Mouse (Mus musculus): Measurements from ENCODE around the gene Tm6sf2. TPM values are rescaled to one million over a fixed set of nuclear protein-coding genes. Genes with fewer than 3 reads are reported as not detected.

Tm6sf2 gene
- polyA plus RNA-seq, 1 experiment from 2014 or later: 42.8 TPM

- 0 out of 2 replicates have a peak, but pooled peaks cover 2% of the 10 kb centered on the region for H3K9me3 ChIP-seq
- no peaks in the 10 kb centered on the region for H3K4me1 ChIP-seq (replicated peaks)
- peaks cover 7% of the 10 kb centered on the region for H3K27me3 ChIP-seq (replicated peaks)
- no peak overlapping the region for H3K4me2 ChIP-seq (replicated peaks)
- WGBS: 70% methylated on average over 8 of the region's 8 CpGs
- no peak for ATAC-seq
- H3K4me3 ChIP-seq (replicated peaks): no peak overlapping the region
- no peaks in the 10 kb centered on the region for H3K36me3 ChIP-seq
- no peak overlapping the region for H3K27ac ChIP-seq
- H3K9ac ChIP-seq: no peak overlapping the region
Observed at GRCm38 (mm10) chr8:70099276-70099675, 26.6 kb downstream of the Tm6sf2 start.

- Histone ChIP-seq H3K9ac (no peak overlapping the region), H3K36me3 (no peaks in the 10 kb centered on the region), H3K4me1 (replicated peaks) (no peaks in the 10 kb centered on the region), H3K4me3 (replicated peaks) (no peak overlapping the region), H3K9me3 (0 out of 2 replicates have a peak, but pooled peaks cover 2% of the 10 kb centered on the region), H3K4me2 (replicated peaks) (no peak overlapping the region), H3K27me3 (replicated peaks) (0 out of 2 replicates have a peak, but pooled peaks cover under 1% of the 10 kb centered on the region), H3K27ac (no peak overlapping the region)
- 84% methylated on average over 8 of the region's 8 CpGs for WGBS
- ATAC-seq: no peak
Observed at GRCm38 (mm10) chr8:70100241-70100640, 27.5 kb downstream of the Tm6sf2 start.

GRCm38 (mm10) chr8:70104506-70104905 lies 31.8 kb downstream of the Tm6sf2 start:
- Histone ChIP-seq H3K9ac (no peak overlapping the region), H3K27me3 (replicated peaks) (peaks cover 5% of the 10 kb centered on the region), H3K4me3 (replicated peaks) (no peak overlapping the region), H3K36me3 (no peaks in the 10 kb centered on the region), H3K27ac (no peak overlapping the region), H3K4me2 (replicated peaks) (no peak overlapping the region), H3K9me3 (no peaks in the 10 kb centered on the region), H3K4me1 (replicated peaks) (no peaks in the 10 kb centered on the region)
- ATAC-seq: peak; percentile 63; the same call in 1 of the 2 replicates
- 13% methylated on average over 6 of the region's 6 CpGs for WGBS

- ATAC-seq: no peak
- H3K36me3 ChIP-seq: no peaks in the 10 kb centered on the region
- H3K4me2 ChIP-seq (replicated peaks): no peak overlapping the region
- no peak overlapping the region for H3K27ac ChIP-seq
- no peaks in the 10 kb centered on the region for H3K4me1 ChIP-seq (replicated peaks)
- peaks cover 9% of the 10 kb centered on the region for H3K27me3 ChIP-seq (replicated peaks)
- WGBS: 74% methylated on average over 7 of the region's 7 CpGs
- H3K9me3 ChIP-seq: no peaks in the 10 kb centered on the region
- no peak overlapping the region for H3K9ac ChIP-seq
- H3K4me3 ChIP-seq (replicated peaks): no peak overlapping the region
Observed at GRCm38 (mm10) chr8:70104922-70105321, 32.2 kb downstream of the Tm6sf2 start.

GRCm38 (mm10) chr8:70110451-70110850 lies 37.7 kb downstream of the Tm6sf2 start:
- H3K4me1 ChIP-seq (replicated peaks): peaks cover 4% of the 10 kb centered on the region; the same call in 1 of the 2 replicates
- H3K36me3 ChIP-seq: no peaks in the 10 kb centered on the region
- 72% methylated on average over 2 of the region's 2 CpGs for WGBS

GRCm38 (mm10) chr8:70111192-70111795 lies 38.6 kb downstream of the Tm6sf2 start:
- H3K4me1 ChIP-seq (replicated peaks): peaks cover 4% of the 10 kb centered on the region; the same call in 1 of the 2 replicates
- H3K9ac ChIP-seq: no peak overlapping the region
- H3K4me2 ChIP-seq (replicated peaks): no peak overlapping the region
- no peak for ATAC-seq
- H3K27me3 ChIP-seq (replicated peaks): peaks cover 61% of the 10 kb centered on the region
- no peak overlapping the region for H3K27ac ChIP-seq
- no peaks in the 10 kb centered on the region for H3K36me3 ChIP-seq
- H3K9me3 ChIP-seq: no peaks in the 10 kb centered on the region
- H3K4me3 ChIP-seq (replicated peaks): no peak overlapping the region
- 48% methylated on average over 23 of the region's 23 CpGs for WGBS

More at GRCm38 (mm10) chr8:70110451-70110850, 37.7 kb downstream of the Tm6sf2 start:
- H3K27me3 ChIP-seq (replicated peaks): peaks cover 61% of the 10 kb centered on the region
- H3K27ac ChIP-seq: no peak overlapping the region
- H3K4me3 ChIP-seq (replicated peaks): no peak overlapping the region
- ATAC-seq: no peak
- no peak overlapping the region for H3K4me2 ChIP-seq (replicated peaks)
- no peak overlapping the region for H3K9ac ChIP-seq
- H3K9me3 ChIP-seq: no peaks in the 10 kb centered on the region

GRCm38 (mm10) chr8:70112401-70113016 lies 39.8 kb downstream of the Tm6sf2 start:
- no peak for ATAC-seq
- 9% methylated on average over 43 of the region's 43 CpGs for WGBS
- H3K4me2 ChIP-seq (replicated peaks): no peak overlapping the region; the same call in 1 of the 2 replicates

GRCm38 (mm10) chr8:70114488-70114887 lies 41.8 kb downstream of the Tm6sf2 start:
- ATAC-seq: no peak
- H3K27me3 ChIP-seq (replicated peaks): peaks cover 86% of the 10 kb centered on the region
- peaks cover 4% of the 10 kb centered on the region; the same call in 1 of the 2 replicates for H3K4me1 ChIP-seq (replicated peaks)
- no peaks in the 10 kb centered on the region for H3K36me3 ChIP-seq
- no peak overlapping the region for H3K9ac ChIP-seq
- H3K27ac ChIP-seq: no peak overlapping the region
- H3K4me3 ChIP-seq (replicated peaks): no peak overlapping the region
- no peaks in the 10 kb centered on the region for H3K9me3 ChIP-seq
- 23% methylated on average over 6 of the region's 6 CpGs for WGBS
- H3K4me2 ChIP-seq (replicated peaks): no peak overlapping the region

More at GRCm38 (mm10) chr8:70112401-70113016, 39.8 kb downstream of the Tm6sf2 start:
- H3K4me3 ChIP-seq (replicated peaks): no peak overlapping the region
- no peak overlapping the region for H3K27ac ChIP-seq
- no peaks in the 10 kb centered on the region for H3K36me3 ChIP-seq
- peaks cover 72% of the 10 kb centered on the region for H3K27me3 ChIP-seq (replicated peaks)
- H3K9ac ChIP-seq: no peak overlapping the region
- H3K4me1 ChIP-seq (replicated peaks): peaks cover 4% of the 10 kb centered on the region; the same call in 1 of the 2 replicates
- H3K9me3 ChIP-seq: no peaks in the 10 kb centered on the region

- Histone ChIP-seq H3K4me1 (replicated peaks) (peaks cover 4% of the 10 kb centered on the region; the same call in 1 of the 2 replicates), H3K27me3 (replicated peaks) (peaks cover 86% of the 10 kb centered on the region), H3K9ac (no peak overlapping the region), H3K36me3 (no peaks in the 10 kb centered on the region), H3K4me3 (replicated peaks) (no peak overlapping the region), H3K4me2 (replicated peaks) (no peak overlapping the region), H3K27ac (no peak overlapping the region), H3K9me3 (no peaks in the 10 kb centered on the region)
- 70% methylated on average over 13 of the region's 13 CpGs for WGBS
- ATAC-seq: no peak
Observed at GRCm38 (mm10) chr8:70114892-70115291, 42.2 kb downstream of the Tm6sf2 start.

- 0 out of 2 replicates have a peak, but pooled peaks have one; percentile 42 for ATAC-seq
- peaks cover 71% of the 10 kb centered on the region for H3K27me3 ChIP-seq (replicated peaks)
- H3K36me3 ChIP-seq: no peaks in the 10 kb centered on the region
- no peak overlapping the region for H3K4me2 ChIP-seq (replicated peaks)
- no peak overlapping the region for H3K27ac ChIP-seq
- no peak overlapping the region for H3K4me3 ChIP-seq (replicated peaks)
- no peaks in the 10 kb centered on the region for H3K9me3 ChIP-seq
- no peak overlapping the region for H3K9ac ChIP-seq
- peaks cover 5% of the 10 kb centered on the region; the same call in 1 of the 2 replicates for H3K4me1 ChIP-seq (replicated peaks)
- WGBS: 7% methylated on average over 9 of the region's 9 CpGs
Observed at GRCm38 (mm10) chr8:70117611-70118010, 44.9 kb downstream of the Tm6sf2 start.

GRCm38 (mm10) chr8:70118726-70119700 lies 46.3 kb downstream of the Tm6sf2 start:
- H3K4me3 ChIP-seq (replicated peaks): no peak overlapping the region
- 17% methylated on average over 17 of the region's 17 CpGs for WGBS
- no peaks in the 10 kb centered on the region for H3K9me3 ChIP-seq
- H3K9ac ChIP-seq: no peak overlapping the region
- peaks cover 57% of the 10 kb centered on the region for H3K27me3 ChIP-seq (replicated peaks)
- no peak overlapping the region for H3K27ac ChIP-seq
- peaks cover 5% of the 10 kb centered on the region; the same call in 1 of the 2 replicates for H3K4me1 ChIP-seq (replicated peaks)
- no peaks in the 10 kb centered on the region for H3K36me3 ChIP-seq
- no peak overlapping the region for H3K4me2 ChIP-seq (replicated peaks)
- no peak for ATAC-seq

- Histone ChIP-seq H3K9me3 (no peaks in the 10 kb centered on the region), H3K27me3 (replicated peaks) (peaks cover 46% of the 10 kb centered on the region), H3K36me3 (no peaks in the 10 kb centered on the region), H3K4me2 (replicated peaks) (peak within 1 kb of the TSS; percentile 51), H3K9ac (no peak within 1 kb of the TSS), H3K4me1 (replicated peaks) (peaks cover 5% of the 10 kb centered on the region; the same call in 1 of the 2 replicates), H3K4me3 (replicated peaks) (peak within 1 kb of the TSS; percentile 18), H3K27ac (no peak within 1 kb of the TSS)
- WGBS: 2% methylated on average over 19 of the region's 19 CpGs
- peak; percentile 81 for ATAC-seq
Observed at GRCm38 (mm10) chr8:70120667-70121066, 47.9 kb downstream of the Tm6sf2 start, which contains the start of gene Ncan. Ncan (minus strand) TSS chr8:70120873.
